Mouse (Mus musculus) liver, adult (tissue): Measurements from ENCODE around the gene Twf1.

Experiments used
- GATA4 ChIP-seq: IDR thresholded peaks from 2 replicates; pipeline ENCODE4 v1.6.1; 2014; ENCODE audit warnings: mild to moderate bottlenecking, low read length; ENCODE audit not compliant: insufficient replicate concordance

Gene Twf1

GRCm38 (mm10) chr15:94544052-94544636, 45.5 kb downstream of the Twf1 start:
- no peak for TF ChIP-seq GATA4

GRCm38 (mm10) chr15:94543409-94544051, 46.2 kb downstream of the Twf1 start, which contains the start of the genes Pus7l and Irak4:
Gene Pus7l (minus strand): TSS chr15:94543547.
Gene Irak4 (plus strand): TSS chr15:94543643.
- peak; percentile 70; the same call in 1 of the 2 replicates for TF ChIP-seq GATA4

- no peak for TF ChIP-seq GATA4
Observed at GRCm38 (mm10) chr15:94542567-94543408, 46.9 kb downstream of the Twf1 start.

- no peak for TF ChIP-seq GATA4
Observed at GRCm38 (mm10) chr15:94539296-94539695, 50.4 kb downstream of the Twf1 start.

GRCm38 (mm10) chr15:94535521-94535920, 54.2 kb downstream of the Twf1 start:
- TF ChIP-seq GATA4 = no peak

- TF ChIP-seq GATA4 = no peak
Observed at GRCm38 (mm10) chr15:94532956-94533355, 56.7 kb downstream of the Twf1 start.

GRCm38 (mm10) chr15:94532306-94532705, 57.4 kb downstream of the Twf1 start:
- no peak for TF ChIP-seq GATA4

GRCm38 (mm10) chr15:94530519-94530918, 59.2 kb downstream of the Twf1 start:
- TF ChIP-seq GATA4 = no peak
